In the genomic region with DNA sequence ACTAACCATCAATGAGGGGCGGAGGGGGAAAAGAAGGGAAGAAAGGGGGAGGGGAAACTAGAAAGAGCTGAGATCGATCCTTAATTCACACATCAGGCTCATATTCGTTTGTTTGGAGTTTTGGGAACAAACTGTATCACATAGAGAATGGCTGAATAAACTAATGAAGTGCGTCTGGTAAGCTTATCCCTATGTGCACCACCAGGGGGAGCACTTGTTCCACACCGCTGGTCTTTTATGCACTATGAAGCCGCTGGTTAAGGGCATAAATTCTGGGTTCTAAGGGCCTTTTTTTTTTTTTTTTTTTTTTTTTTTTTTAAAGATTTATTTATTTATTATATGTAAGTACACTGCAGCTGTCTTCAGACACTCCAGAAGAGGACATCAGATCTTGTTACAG, we compare ENCODE assay signal across 8 mouse cellular contexts. TPM values are rescaled to one million over a fixed set of nuclear protein-coding genes. Genes with fewer than 3 reads are reported as not detected.
DNase-seq lines count a peak whose midpoint lies in the region; ATAC-seq and TF ChIP-seq lines count a peak whose summit lies in the region.

No protein-coding gene starts in this region.

- no peaks in the 10 kb centered on the region for H3K79me2 ChIP-seq in CH12.LX (replicated peaks; ENCODE audit: control insufficient read depth, extremely low read depth, insufficient read depth, poor library complexity, severe bottlenecking)

- no peaks in the 10 kb centered on the region for H3K27me3 ChIP-seq in CH12.LX (replicated peaks)
- no peaks in the 10 kb centered on the region for H3K27me3 ChIP-seq in forebrain, embryonic 14.5 days (replicated peaks; ENCODE audit: control insufficient read depth, insufficient read depth, low read length)
- H3K27me3 ChIP-seq in intestine, embryonic 14.5 days (replicated peaks; ENCODE audit: control insufficient read depth, insufficient read depth, low read length), result no peaks in the 10 kb centered on the region
- 0 out of 2 replicates have a peak, but pooled peaks cover 4% of the 10 kb centered on the region for H3K27me3 ChIP-seq in liver, postnatal 0 days (ENCODE audit: insufficient read depth, low read length)
- no peaks in the 10 kb centered on the region for H3K27me3 ChIP-seq in neural tube, embryonic 15.5 days (replicated peaks)

- H3K36me3 ChIP-seq in CH12.LX (replicated peaks in 1 of 2; ENCODE audit: control insufficient read depth in 1 of 2, insufficient read depth in 1 of 2, low read length in 1 of 2), result no peaks in the 10 kb centered on the region
- no peaks in the 10 kb centered on the region for H3K36me3 ChIP-seq in forebrain, embryonic 14.5 days (ENCODE audit: control insufficient read depth, insufficient read depth, low read length)
- no peaks in the 10 kb centered on the region for H3K36me3 ChIP-seq in intestine, embryonic 14.5 days (ENCODE audit: control insufficient read depth, insufficient read depth, low read length)
- H3K36me3 ChIP-seq in liver, postnatal 0 days (replicated peaks; ENCODE audit: insufficient read depth, low read length), result no peaks in the 10 kb centered on the region
- no peaks in the 10 kb centered on the region for H3K36me3 ChIP-seq in neural tube, embryonic 15.5 days

- peaks cover 11 to 22% of the 10 kb centered on the region in 2 experiments for H3K4me1 ChIP-seq in CH12.LX (ENCODE audit: control insufficient read depth in 1 of 2, insufficient read depth in 2 of 2)
- 0 out of 2 replicates have a peak, but pooled peaks cover 7% of the 10 kb centered on the region for H3K4me1 ChIP-seq in forebrain, embryonic 14.5 days (ENCODE audit: control insufficient read depth, insufficient read depth, low read length)
- H3K4me1 ChIP-seq in intestine, embryonic 14.5 days (replicated peaks; ENCODE audit: control insufficient read depth, insufficient read depth, low read length), result peaks cover 6% of the 10 kb centered on the region; the same call in 1 of the 2 replicates
- no peaks in the 10 kb centered on the region; the same call in 1 of the 2 replicates for H3K4me1 ChIP-seq in liver, postnatal 0 days (ENCODE audit: insufficient read depth)
- peaks cover 11% of the 10 kb centered on the region for H3K4me1 ChIP-seq in neural tube, embryonic 15.5 days

- TF ChIP-seq CTCF in CH12.LX (conservative IDR thresholded peaks at IDR 0.05 in 1 of 2, IDR thresholded peaks at IDR 0.05 in 1 of 2; ENCODE audit: low read depth in 2 of 2, low read length in 2 of 2), result peak; percentile 82 to 90
- peak; percentile 93 for TF ChIP-seq CTCF in liver, postnatal 0 days (IDR thresholded peaks at IDR 0.05; ENCODE audit: low read depth)

- 18% methylated on average over 6 of the region's 6 CpGs for WGBS in forebrain, embryonic 14.5 days
- 13% methylated on average over 6 of the region's 6 CpGs for WGBS in intestine, embryonic 14.5 days
- 12% methylated on average over 6 of the region's 6 CpGs for WGBS in liver, postnatal 0 days (ENCODE audit: insufficient replicate concordance)
- 13% methylated on average over 6 of the region's 6 CpGs for WGBS in neural tube, embryonic 15.5 days

- no peak overlapping the region for H3K4me3 ChIP-seq in CH12.LX (replicated peaks in 1 of 3; ENCODE audit: low read depth in 2 of 3, low read length in 2 of 3, poor library complexity in 1 of 3)
- H3K4me3 ChIP-seq in forebrain, embryonic 14.5 days (ENCODE audit: low read depth, low read length), result no peak overlapping the region
- no peak overlapping the region for H3K4me3 ChIP-seq in intestine, embryonic 14.5 days (ENCODE audit: low read depth, low read length)
- H3K4me3 ChIP-seq in liver, postnatal 0 days (ENCODE audit: low read depth, low read length), result no peak overlapping the region
- no peak overlapping the region for H3K4me3 ChIP-seq in neural tube, embryonic 15.5 days (replicated peaks)

- TF ChIP-seq POLR2A in CH12.LX (IDR thresholded peaks at IDR 0.05; ENCODE audit: low read depth, low read length), result no peak

- H3K4me2 ChIP-seq in CH12.LX (ENCODE audit: insufficient read depth, low read depth, poor library complexity, severe bottlenecking), result no peak overlapping the region; the same call in 1 of the 2 replicates
- no peak overlapping the region for H3K4me2 ChIP-seq in forebrain, embryonic 14.5 days (ENCODE audit: low read length)
- H3K4me2 ChIP-seq in intestine, embryonic 14.5 days (ENCODE audit: low read length), result no peak overlapping the region
- H3K4me2 ChIP-seq in liver, postnatal 0 days (ENCODE audit: low read depth, low read length), result no peak overlapping the region
- no peak overlapping the region for H3K4me2 ChIP-seq in neural tube, embryonic 15.5 days

- no peak for TF ChIP-seq EP300 in CH12.LX (IDR thresholded peaks at IDR 0.05; ENCODE audit: low read length)
- no peak for TF ChIP-seq EP300 in liver, postnatal 0 days (IDR thresholded peaks at IDR 0.05; ENCODE audit: low read depth)

- peak; percentile 81 for TF ChIP-seq RAD21 in CH12.LX (IDR thresholded peaks at IDR 0.05; ENCODE audit: low read depth, low read length)

- no peaks in the 10 kb centered on the region for H3K9me3 ChIP-seq in CH12.LX (replicated peaks; ENCODE audit: low read length)
- H3K9me3 ChIP-seq in forebrain, embryonic 14.5 days (replicated peaks; ENCODE audit: control insufficient read depth, low read length), result no peaks in the 10 kb centered on the region
- H3K9me3 ChIP-seq in intestine, embryonic 14.5 days (ENCODE audit: control insufficient read depth, low read length), result no peaks in the 10 kb centered on the region
- H3K9me3 ChIP-seq in liver, postnatal 0 days (ENCODE audit: low read length), result no peaks in the 10 kb centered on the region
- H3K9me3 ChIP-seq in neural tube, embryonic 15.5 days (replicated peaks), result no peaks in the 10 kb centered on the region

- in situ Hi-C loops in CH12.LX (cut with MboI; ENCODE audit: low pct_ligation_motif_present, low pct_unique_long_range_greater_than_20kb, low sequenced_read_pairs), result no loop called here

- dilution Hi-C loops in CH12.LX (cut with MboI; ENCODE audit: extremely low pct_ligation_motif_present, extremely low pct_unique_long_range_greater_than_20kb, low sequenced_read_pairs), result no loop called here

- peak; percentile 64 to 89 for DNase-seq in adrenal gland, adult (ENCODE audit: inconsistent age in 2 of 2, low spot score in 1 of 2)
- no peak for DNase-seq in adrenal gland, adult 8-10 months
- DNase-seq in CH12.LX (ENCODE audit: extremely low read depth), result peak; percentile 82
- peak; percentile 88 for DNase-seq in forebrain, embryonic 14.5 days (ENCODE audit: low spot score)
- peak; percentile 83 for DNase-seq in intestine, embryonic 14.5 days (ENCODE audit: low spot score)
- DNase-seq in liver, postnatal 0 days, result peak; percentile 83

- H3K9ac ChIP-seq in CH12.LX (ENCODE audit: insufficient read depth, low read depth), result no peak overlapping the region
- no peak overlapping the region for H3K9ac ChIP-seq in forebrain, embryonic 14.5 days (ENCODE audit: low read length)
- H3K9ac ChIP-seq in intestine, embryonic 14.5 days (ENCODE audit: low read length), result no peak overlapping the region
- no peak overlapping the region for H3K9ac ChIP-seq in liver, postnatal 0 days (replicated peaks)
- no peak overlapping the region for H3K9ac ChIP-seq in neural tube, embryonic 15.5 days (replicated peaks)

- H3K27ac ChIP-seq in CH12.LX (ENCODE audit: insufficient read depth, low read depth), result no peak overlapping the region
- no peak overlapping the region for H3K27ac ChIP-seq in forebrain, embryonic 14.5 days (ENCODE audit: low read depth, low read length)
- H3K27ac ChIP-seq in intestine, embryonic 14.5 days (ENCODE audit: low read depth), result no peak overlapping the region
- H3K27ac ChIP-seq in liver, postnatal 0 days (ENCODE audit: low read depth), result no peak overlapping the region
- H3K27ac ChIP-seq in neural tube, embryonic 15.5 days (replicated peaks), result no peak overlapping the region

- ATAC-seq in cerebellum, adult (ENCODE audit: insufficient number of reproducible peaks, low FRiP score, low TSS enrichment), result 0 out of 2 replicates have a peak, but pooled peaks have one; percentile 56
- peak; percentile 74 for ATAC-seq in forebrain, embryonic 14.5 days
- peak; percentile 41; the same call in 1 of the 2 replicates for ATAC-seq in intestine, embryonic 14.5 days (replicated peaks; ENCODE audit: low FRiP score, low TSS enrichment, low read depth)
- ATAC-seq in liver, postnatal 0 days, result peak; percentile 65
- ATAC-seq in neural tube, embryonic 15.5 days (ENCODE audit: low FRiP score), result peak; percentile 62; the same call in 1 of the 2 replicates

TF ChIP-seq in CH12.LX, 34 proteins besides CTCF, POLR2A, EP300 and RAD21 (continues in another document):
- no peak for TF ChIP-seq IRF4 (IDR thresholded peaks at IDR 0.05; ENCODE audit: low read depth, low read length)

RNA-seq across cellular contexts. Expression of gene Mapkapk2, which starts 18.3 kb away (rescaled TPM):
- total RNA-seq in adrenal gland, adult 8-10 months (2022), result 100 to 1,000 TPM; 155 to 174 (median 159) TPM
- total RNA-seq in CH12.LX (2012; rRNA removed), result 54.2 and 55.0 TPM in 2 replicates
- total RNA-seq in CH12.LX (2014; rRNA removed), result 58.6 and 62.9 TPM in 2 replicates
- 63.5 and 68.6 TPM in 2 replicates for polyA plus RNA-seq in CH12.LX (2012; ENCODE audit: insufficient read length, low read depth)
- polyA plus RNA-seq in forebrain, embryonic 14.5 days (2014; fragmentation: Nextera tagmentation; extraction: Ambion mirVana), result 24.7 and 35.2 TPM in 2 replicates
- 58.1 and 62.4 TPM in 2 replicates for polyA plus RNA-seq in intestine, embryonic 14.5 days (2014; fragmentation: Nextera tagmentation; extraction: Ambion mirVana)
- polyA plus RNA-seq in liver, postnatal 0 days (2015; fragmentation: Nextera tagmentation; extraction: Ambion mirVana), result 18.3 and 19.6 TPM in 2 replicates
- 15.0 and 19.9 TPM in 2 replicates for polyA plus RNA-seq in neural tube, embryonic 15.5 days (2015; fragmentation: Nextera tagmentation; extraction: Ambion mirVana)

RNA-seq across cellular contexts. Expression of gene Dyrk3, which starts 22.2 kb away (rescaled TPM):
- total RNA-seq in adrenal gland, adult 8-10 months (2022), result 1 to 10 TPM; 4.9 to 9.5 (median 6.3) TPM
- total RNA-seq in CH12.LX (2012; rRNA removed), result 6.4 and 6.7 TPM in 2 replicates
- total RNA-seq in CH12.LX (2014; rRNA removed), result 9.8 and 10.1 TPM in 2 replicates
- polyA plus RNA-seq in CH12.LX (2012; ENCODE audit: insufficient read length, low read depth), result 8.2 and 8.3 TPM in 2 replicates
- 19.2 and 19.4 TPM in 2 replicates for polyA plus RNA-seq in forebrain, embryonic 14.5 days (2014; fragmentation: Nextera tagmentation; extraction: Ambion mirVana)
- polyA plus RNA-seq in intestine, embryonic 14.5 days (2014; fragmentation: Nextera tagmentation; extraction: Ambion mirVana), result 5.6 and 5.7 TPM in 2 replicates
- 9.5 and 10.3 TPM in 2 replicates for polyA plus RNA-seq in liver, postnatal 0 days (2015; fragmentation: Nextera tagmentation; extraction: Ambion mirVana)
- 10.3 and 14.0 TPM in 2 replicates for polyA plus RNA-seq in neural tube, embryonic 15.5 days (2015; fragmentation: Nextera tagmentation; extraction: Ambion mirVana)

RNA-seq across cellular contexts. Expression of gene Eif2d, which starts 37.0 kb away (rescaled TPM):
- total RNA-seq in adrenal gland, adult 8-10 months (2022), result 10 to 100 TPM; 44.9 to 56.7 (median 50.0) TPM
- total RNA-seq in CH12.LX (2012; rRNA removed) (48.8 and 53.0 TPM in 2 replicates), CH12.LX (2014; rRNA removed) (41.0 and 46.9 TPM in 2 replicates)
- polyA plus RNA-seq in CH12.LX (2012; ENCODE audit: insufficient read length, low read depth), result 57.2 and 64.3 TPM in 2 replicates
- 61.5 and 66.1 TPM in 2 replicates for polyA plus RNA-seq in forebrain, embryonic 14.5 days (2014; fragmentation: Nextera tagmentation; extraction: Ambion mirVana)
- 62.8 and 66.0 TPM in 2 replicates for polyA plus RNA-seq in intestine, embryonic 14.5 days (2014; fragmentation: Nextera tagmentation; extraction: Ambion mirVana)
- 18.2 and 19.0 TPM in 2 replicates for polyA plus RNA-seq in liver, postnatal 0 days (2015; fragmentation: Nextera tagmentation; extraction: Ambion mirVana)
- 51.5 and 53.7 TPM in 2 replicates for polyA plus RNA-seq in neural tube, embryonic 15.5 days (2015; fragmentation: Nextera tagmentation; extraction: Ambion mirVana)
